Mouse (Mus musculus): ENCODE data around the gene Kif20b.

Gene Kif20b

GRCm38 (mm10) chr19:34920531-34920930 lies 1.6 kb upstream of the Kif20b start:
- no peak for DNase-seq (ENCODE audit: low spot score)

GRCm38 (mm10) chr19:34921253-34921651 lies 909 bp upstream of the Kif20b start:
- no peak for DNase-seq (ENCODE audit: low spot score)

- no peak for DNase-seq (ENCODE audit: low spot score)
Observed at GRCm38 (mm10) chr19:34922603-34922963, 422 bp downstream of the Kif20b start.

GRCm38 (mm10) chr19:34947206-34947605 lies 25.0 kb downstream of the Kif20b start:
- DNase-seq (ENCODE audit: low spot score), result no peak

GRCm38 (mm10) chr19:34953842-34954541 lies 31.8 kb downstream of the Kif20b start:
- no peak for DNase-seq (ENCODE audit: low spot score)

GRCm38 (mm10) chr19:34959369-34959768 lies 37.2 kb downstream of the Kif20b start:
- no peak for DNase-seq (ENCODE audit: low spot score)

GRCm38 (mm10) chr19:34984742-34985141 lies 62.6 kb downstream of the Kif20b start:
- DNase-seq (ENCODE audit: low spot score), result no peak

GRCm38 (mm10) chr19:34990443-34990842 lies 68.3 kb downstream of the Kif20b start:
- DNase-seq (ENCODE audit: low spot score), result no peak

- DNase-seq (ENCODE audit: low spot score), result peak; percentile 31
Observed at GRCm38 (mm10) chr19:34992969-34993527, 70.9 kb downstream of the Kif20b start.

GRCm38 (mm10) chr19:35015058-35015457 lies 92.9 kb downstream of the Kif20b start:
- no peak for DNase-seq (ENCODE audit: low spot score)

GRCm38 (mm10) chr19:35017474-35018208 lies 95.5 kb downstream of the Kif20b start:
- DNase-seq (ENCODE audit: low spot score), result no peak

GRCm38 (mm10) chr19:35018209-35018581 lies 96.0 kb downstream of the Kif20b start:
- DNase-seq (ENCODE audit: low spot score), result no peak
